Mouse (Mus musculus): Measurements from ENCODE around the gene Lyrm4.

The Lyrm4 gene

DNA sequence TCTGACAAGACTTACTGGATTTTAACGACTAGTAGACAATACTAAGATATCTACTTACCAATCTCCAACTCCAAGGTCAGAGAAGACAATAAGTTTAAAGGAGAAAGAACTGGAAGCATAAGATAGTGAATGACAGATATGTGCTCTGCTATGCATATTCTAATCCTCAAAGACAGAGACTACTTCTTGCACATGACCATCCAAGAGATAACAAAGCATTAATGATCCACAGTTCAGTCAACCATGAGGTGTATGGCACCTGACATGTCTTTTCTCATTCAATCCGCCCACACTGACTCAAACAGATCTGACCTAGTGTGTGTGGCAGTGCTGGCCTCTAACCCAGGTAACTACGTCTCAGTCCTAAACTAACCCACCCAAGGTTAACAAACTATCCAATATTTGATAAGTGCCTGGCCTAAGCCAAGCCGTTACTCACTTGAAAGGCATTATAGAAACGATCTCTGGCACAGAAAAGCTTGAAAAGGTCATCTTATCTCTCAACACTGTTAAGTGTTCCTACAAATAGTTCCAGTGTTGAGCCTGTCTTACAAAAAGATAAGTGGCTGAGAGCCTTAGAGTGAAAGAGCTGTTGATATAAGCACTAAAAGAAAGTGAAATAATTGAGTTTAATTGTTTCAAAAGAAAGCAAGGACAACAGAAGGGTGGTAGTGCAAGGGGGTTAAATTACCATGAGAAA, 20.5 kb downstream of the Lyrm4 start:
- no peak for DNase-seq (ENCODE audit: low spot score)

DNA sequence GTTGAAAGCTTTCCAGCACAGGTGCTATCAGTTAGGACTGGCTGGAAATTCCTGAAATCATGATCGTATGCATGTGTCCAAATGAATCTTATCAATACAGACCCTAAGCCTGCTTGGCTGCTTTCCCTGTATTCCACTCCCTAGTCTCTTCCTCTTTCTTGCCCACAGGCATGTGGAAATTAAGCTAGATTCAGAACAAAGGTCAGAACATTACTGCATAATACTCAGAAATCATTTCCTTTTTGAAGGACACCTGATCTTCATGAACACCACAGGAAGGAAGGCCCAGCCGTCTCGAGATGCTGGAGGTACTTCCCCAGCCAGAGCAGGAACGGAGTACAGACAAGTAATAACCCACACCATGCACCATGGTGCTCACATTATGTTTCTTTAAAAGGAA, 29.2 kb downstream of the Lyrm4 start:
- no peak for DNase-seq (ENCODE audit: low spot score)

DNA sequence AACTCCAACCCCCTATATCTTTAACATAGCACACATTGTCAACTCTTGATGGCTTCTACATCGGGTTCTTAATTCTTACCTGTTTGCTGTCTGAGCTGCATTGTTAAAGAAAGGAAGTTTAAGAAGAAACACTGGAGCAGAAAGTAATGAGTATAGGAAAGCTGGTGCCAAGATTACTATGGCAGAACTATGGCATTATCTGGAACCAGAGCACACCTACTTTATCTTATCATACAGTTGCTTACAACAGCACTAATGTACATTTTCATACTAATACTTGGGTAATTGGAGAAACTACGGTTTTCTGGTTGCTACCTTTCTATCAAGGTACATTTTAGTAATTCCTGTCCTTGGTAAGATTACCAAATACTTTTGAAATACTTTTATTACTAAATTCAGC, 29.9 kb downstream of the Lyrm4 start:
- DNase-seq (ENCODE audit: low spot score), result no peak

DNA sequence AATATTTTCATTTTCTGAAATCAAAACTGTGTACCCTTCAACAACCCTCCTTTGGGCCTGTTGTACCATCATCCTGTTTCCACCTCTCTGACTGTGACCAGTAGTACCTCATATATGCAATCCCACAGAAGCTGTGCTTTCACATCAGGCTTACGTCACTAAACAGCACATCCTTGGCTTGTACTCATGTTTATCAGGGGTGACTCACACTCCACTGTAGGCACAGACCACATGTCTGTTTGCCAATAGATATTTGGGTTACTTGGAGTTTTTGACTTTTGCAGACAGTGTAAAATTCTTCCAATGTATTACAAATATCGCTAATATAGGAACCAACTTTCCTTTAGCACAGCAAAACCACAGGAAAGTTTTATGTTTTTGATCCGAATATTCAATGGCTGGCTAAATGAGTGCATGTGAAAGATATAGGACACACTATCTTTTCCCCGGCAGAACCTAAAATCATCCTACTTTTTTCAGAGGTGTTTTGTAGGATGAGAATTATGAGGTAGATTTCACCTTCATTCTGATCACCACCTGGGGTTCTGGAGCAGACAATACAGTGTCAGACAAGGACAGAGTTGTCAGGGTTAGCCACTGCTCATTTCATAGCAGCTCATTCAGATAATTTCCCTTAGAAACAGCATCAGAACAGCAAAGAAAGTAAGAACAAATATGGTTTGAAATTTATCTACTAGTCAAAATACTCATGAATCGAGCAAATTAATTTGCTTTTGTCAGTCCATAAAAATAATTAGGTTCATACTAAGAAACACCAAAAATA, 30.5 kb downstream of the Lyrm4 start:
- no peak for DNase-seq (ENCODE audit: low spot score)

DNA sequence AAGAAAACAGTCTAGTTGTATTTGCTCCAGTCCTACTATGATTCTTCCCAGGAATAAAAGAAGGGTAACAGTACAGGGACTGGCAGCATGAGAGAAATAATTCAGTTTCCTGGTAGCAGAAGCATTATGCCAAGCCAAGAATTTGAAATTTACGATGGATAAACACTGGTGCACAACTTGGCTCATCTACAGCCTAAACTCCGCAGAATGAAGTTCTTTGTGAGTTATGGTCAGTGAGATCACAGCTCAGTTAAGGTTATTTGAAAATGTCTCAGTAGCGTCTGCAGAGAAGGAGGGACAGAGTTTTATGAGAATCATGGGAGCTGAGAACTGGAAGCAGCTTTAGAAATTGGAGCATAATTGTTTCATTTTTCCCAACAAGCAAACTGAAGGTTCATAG, 31.4 kb downstream of the Lyrm4 start:
- no peak for DNase-seq (ENCODE audit: low spot score)

DNA sequence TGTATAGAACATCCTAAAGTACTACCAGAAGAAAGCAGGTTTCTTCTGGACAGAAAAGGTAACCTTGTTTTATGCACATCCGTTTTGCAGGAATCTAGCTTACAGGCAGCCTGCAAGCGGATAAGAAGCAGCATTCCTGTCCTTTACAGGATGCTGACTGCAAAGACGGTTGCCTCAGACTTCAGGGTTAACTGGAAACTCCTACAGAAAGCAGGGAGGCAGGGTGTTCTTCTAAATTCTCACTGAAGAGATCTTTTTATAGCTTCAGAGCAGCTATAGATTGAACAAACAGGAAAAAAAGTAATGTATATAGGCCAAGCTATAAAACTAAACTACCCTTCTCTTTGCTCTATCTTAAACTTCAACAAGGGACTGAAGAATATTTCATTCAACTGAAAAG, 32.6 kb downstream of the Lyrm4 start:
- DNase-seq (ENCODE audit: low spot score), result no peak

DNA sequence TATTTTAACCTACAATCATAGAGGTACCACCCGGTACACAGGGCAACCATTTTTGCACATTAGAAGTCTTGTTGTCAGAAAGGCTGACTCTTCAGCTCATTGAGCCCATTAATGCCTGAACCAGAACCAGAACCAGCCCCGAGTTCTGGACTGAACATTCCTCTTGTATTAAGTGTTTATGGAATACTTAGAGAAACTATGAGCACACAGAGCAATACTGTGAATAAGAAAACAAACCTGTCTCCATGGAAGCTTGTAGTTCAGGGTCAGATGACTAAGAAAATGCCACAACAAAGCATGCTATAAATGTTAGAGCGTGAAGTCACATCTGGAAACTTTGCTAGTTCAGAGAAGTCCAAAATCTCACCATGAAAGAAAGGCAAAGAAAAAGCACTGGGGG, 35.7 kb downstream of the Lyrm4 start:
- DNase-seq (ENCODE audit: low spot score), result no peak

DNA sequence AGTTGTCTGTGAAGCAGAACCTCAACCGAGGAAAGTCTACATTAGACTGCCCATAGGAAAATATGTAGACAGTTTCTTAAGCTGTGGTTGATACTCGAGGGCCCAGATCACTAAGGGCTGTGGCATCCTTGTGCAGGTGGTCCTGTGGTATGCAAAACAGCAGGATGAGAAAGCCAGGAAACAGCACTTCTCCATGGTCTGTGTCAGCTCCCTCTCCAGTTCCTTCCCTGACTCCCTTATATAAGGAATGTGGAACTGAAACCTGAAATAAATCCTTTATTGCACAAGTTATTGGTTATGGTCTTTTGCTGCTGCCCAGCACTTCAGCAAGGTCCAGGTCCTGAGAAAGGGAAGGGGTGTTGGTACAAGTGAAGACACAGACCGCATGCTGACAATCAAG, 42.8 kb downstream of the Lyrm4 start:
- DNase-seq (ENCODE audit: low spot score), result no peak

DNA sequence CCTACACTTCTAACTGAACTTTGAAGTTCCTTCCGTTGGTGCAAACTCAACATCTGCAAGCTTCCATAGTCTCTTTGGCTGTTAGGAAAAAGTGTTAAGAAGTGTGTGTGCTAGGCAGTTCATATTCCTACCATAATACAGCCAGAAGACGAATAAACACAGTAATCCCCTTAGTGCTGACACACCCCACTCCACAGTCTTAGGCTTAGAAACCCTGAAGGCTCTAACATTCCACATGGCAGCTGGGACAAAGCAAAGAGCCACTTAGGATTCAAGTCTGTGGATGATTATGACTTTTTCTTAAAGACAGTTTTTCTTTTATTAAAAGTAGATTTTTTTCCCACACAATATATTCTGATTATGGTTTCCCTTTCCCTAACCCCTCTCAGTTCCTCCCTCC, 50.6 kb downstream of the Lyrm4 start:
- no peak for DNase-seq (ENCODE audit: low spot score)

DNA sequence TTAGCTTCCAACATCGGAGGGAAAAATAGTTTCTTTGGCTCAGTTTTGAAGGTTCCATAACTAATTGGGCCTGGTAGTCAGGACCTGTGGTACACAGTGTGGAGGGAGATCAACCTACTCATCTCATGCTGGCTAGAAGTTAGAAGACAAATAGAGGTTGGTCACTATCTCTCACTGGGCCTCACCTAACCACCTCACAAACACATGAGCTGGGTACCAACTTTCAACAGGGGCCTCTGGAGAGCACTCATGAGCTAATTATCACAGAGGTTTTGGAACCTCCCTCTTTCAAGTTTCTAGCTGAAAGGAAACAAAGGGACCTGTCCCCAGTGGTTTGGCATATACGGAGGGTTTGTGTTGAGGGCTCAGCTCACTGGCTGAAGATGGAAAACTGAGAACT, 59.8 kb downstream of the Lyrm4 start:
- no peak for DNase-seq (ENCODE audit: low spot score)

DNA sequence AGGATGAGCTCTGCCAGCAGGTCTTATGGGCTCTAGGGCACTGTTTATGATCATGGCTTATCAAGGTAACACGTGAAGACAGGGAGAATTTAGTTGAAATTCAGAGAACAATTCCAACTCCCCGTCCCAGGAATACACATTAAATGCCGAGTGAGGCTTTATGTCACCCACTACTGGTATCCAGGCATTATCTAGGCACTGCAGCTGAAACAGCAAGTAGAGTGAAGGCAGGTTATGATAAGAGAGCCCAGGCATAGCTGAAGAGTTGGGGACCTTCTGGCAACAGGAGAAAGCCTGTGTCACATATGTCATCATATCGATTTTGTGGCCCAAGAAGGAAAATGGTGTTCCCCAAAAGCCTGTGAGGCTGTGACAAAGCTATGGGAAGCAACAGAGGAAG, 60.4 kb downstream of the Lyrm4 start:
- no peak for DNase-seq (ENCODE audit: low spot score)

DNA sequence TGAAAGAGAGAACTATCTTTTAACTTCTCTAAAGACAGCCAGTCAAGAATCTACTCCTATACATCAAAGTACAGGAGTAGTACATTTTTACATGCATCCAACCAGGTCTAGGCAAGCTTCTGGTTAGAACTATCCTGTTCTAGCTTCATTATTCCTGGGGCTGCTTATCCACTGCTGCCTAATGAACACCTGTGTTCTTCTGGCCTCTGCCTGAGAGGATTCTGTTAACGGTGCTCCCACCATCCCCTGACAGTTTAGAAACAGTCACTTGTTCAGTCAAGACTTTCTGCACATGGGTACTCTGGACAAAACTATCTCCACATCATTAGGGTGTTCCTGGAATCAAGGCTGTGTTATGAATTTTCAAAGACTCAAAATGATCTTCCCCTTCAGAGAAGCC, 60.8 kb downstream of the Lyrm4 start:
- DNase-seq (ENCODE audit: low spot score), result no peak

DNA sequence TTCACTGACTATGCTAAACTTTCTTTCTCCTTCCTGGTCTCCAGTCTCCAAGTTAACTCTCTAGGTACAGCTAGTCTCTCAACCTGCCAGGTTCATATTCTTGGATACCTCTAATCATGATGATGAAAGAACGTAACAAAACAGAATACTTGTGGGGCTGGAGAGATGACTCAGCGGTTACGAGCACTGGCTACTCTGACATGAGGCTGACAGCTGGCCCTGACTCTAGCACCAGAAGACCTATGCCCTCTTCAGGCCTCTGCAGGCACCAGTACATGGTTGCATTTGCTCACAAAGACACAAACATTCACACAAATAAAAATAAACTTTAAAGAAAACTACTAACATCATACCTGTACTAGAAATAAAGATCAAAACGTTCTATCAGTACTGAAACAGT, 81.8 kb downstream of the Lyrm4 start:
- no peak for DNase-seq (ENCODE audit: low spot score)

DNA sequence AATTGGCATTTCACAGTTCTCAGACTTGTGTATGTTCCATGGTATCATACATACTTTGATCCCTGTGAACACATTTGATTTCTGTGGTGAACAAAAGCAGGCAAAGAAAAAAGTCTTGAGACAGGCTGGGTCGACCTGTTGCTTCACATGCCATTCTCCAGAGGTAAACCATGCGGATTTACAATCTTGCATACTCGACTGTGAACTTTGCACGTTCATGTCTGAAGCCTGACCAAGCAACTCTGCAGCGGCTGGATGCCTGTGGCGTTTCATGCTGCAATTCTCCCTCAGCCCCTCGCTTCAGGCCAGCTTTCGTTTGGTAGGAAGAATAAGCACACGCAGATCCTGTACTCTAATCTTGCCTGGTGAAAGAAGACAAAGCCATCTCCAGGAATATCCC, 85.4 kb downstream of the Lyrm4 start:
- DNase-seq (ENCODE audit: low spot score), result no peak

DNA sequence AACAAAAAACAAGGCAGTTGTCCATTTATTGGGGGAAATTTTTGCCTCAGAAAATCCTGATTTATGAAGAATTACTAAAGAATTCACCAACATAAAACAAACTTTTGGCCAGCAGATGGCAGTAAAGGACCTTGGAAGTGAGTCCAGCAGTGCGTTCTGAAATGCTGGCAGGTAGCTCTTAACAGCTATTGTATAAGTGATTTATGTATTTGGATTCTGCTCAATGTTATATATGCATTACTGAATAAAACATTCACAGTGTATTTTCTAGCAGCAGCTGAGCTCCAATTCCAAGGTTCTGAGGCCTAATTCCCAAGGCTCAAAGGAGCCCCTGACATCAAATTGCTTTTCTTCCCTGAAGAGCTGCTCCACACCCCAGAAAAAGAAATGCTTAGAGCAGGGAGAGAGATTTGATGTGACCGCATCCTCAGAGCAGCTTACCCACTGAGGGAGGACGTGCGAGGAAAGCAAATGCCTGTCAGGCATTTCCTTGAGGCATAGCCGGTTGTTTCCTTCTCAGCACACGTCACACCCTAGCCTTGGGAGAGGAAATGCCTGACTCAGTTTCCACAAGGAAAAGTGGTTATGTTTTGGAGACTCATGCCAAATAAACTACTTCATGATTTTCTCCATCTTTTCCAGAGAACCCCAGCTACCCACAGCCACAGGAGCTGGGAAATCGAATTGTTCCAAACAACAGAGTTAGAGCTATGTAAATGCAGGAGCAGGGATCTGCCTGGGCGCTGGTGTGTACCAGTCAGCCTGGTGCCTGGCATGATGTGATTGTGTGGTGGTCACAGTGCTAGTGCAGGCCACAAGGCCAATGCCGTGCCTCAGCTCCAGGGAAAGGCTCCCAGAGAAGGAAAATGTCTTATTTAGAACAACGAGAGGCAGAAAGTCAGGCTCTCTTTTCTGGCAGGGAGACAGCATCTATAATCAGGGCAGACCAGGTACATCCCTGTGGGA, 97.7 kb downstream of the Lyrm4 start:
- peak; percentile 75 for DNase-seq (ENCODE audit: low spot score)

DNA sequence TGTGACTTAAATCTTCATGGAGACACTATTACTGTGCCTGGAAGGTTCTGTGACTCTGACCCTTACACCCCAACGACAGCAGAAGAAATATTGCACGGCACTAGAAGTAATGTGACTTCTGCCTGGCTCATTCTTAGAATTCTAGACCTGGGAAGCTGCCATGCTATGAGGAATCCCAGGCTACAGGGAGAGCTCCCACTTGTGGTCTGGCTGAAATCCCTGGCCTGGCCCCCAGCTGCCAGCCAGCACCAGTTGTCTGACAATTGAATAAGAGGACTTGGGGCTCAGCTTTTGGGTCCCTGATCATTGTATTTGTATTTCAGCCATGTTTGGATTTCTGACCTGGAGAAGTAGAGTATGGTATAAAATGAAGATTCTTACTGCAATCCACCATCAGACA, 99.3 kb downstream of the Lyrm4 start:
- no peak for DNase-seq (ENCODE audit: low spot score)

DNA sequence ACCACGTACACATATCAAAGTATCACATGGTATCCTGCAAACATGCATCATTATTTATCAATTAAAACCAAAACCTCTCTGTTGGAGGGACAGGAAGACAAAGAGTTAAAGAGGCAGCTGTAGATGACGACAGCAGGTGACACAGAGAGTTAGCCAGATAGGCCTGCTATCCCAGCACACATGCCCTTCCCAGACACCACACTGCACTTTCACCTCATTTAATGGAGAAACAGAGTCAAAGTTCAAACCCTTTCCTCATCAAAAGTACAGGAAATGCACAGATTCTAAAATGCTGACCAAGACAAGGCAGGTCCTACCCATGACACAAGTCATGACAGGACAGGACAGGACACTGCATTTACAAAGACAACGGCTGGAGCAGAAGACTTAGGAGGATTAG, 101.7 kb downstream of the Lyrm4 start:
- no peak for DNase-seq (ENCODE audit: low spot score)

DNA sequence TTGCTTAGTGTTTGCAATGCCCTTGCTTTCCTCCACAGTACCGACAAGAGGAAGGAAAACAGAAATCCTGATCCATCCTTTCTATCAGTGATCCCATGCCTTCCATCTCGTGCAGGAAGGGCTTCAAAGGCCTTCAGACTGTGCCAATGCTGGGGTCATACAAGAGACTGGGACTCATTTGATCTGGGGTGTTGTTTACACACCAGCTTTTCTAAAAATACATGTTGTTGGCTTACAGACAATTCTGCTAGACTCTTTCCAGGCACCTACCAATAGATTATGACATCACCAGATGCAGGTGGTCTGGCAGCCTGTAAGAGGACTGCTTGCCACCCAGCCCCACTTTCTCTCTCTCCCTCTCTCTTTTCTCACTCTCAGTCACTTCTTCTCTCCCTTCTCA, 107.3 kb downstream of the Lyrm4 start:
- no peak for DNase-seq (ENCODE audit: low spot score)

DNA sequence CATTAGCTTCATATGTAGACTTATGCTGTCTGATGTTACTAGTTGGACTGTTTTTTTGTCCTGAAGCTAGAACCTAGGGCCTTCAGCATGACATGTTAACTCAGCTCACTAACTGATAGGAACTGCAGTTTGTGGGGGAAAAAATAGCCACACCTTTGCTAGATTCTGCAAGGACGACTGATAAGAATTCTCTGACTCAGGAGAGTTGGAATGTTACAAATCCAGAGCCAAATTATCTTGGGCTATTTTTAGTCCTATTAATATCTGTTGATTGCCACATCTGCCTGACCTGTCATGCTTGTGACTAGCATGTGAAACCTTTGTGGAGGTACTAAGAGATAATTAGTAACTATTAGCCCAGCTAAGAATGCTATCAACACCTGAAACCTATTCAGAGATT, 116.5 kb downstream of the Lyrm4 start:
- DNase-seq (ENCODE audit: low spot score), result no peak

DNA sequence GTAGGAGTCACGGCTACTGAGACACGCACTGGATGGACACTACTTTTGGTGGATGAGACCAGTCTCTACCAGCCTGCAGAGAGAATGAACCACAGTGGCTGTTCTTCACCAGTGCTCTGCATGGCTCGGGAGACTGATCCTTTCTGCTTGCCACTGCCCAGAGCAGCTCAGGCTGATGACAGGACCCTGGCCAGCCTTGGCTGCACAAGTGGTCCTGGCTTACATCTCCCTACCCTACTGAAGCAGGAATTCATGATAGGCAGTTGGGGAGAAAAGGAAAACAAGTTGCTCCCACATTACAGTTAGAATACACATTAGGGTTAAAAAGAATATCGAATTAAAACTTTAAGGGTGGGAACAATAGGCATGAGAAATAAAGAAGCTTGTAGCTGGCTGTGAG, 119.7 kb downstream of the Lyrm4 start:
- DNase-seq (ENCODE audit: low spot score), result no peak

DNA sequence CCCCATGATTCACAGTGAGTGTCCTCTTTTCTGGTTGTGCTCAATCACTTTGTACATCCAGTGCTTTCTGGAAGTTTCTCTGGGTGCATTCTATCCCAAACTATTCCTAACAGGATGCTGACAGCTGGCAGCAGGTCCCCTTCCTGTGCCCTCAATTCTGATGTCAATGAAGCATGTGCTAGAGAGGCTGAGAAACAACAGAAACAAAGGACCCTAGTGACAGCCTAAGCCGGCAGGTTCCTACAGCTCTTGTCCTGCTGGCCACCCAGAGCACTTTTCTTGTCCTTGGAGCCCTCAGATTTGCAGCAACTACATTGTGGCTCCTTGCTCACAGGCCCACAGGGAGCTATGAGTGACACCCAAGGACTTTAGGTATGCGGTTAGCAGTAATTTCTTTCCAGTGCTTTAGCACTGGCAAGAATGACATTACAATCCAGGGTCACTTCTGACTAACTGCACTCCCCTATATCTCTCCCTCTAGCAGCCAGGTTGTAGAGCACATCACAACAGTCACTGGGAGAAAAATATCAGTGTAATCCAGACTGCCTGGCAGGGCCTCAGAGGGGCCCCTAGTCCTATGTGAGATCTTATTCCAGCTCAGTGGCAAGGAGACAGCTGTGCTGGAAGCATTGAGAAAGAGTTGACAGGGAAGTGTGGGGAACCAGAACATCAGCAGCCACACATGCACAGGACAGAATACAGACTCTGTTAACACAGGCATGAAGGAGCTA, 121.5 kb downstream of the Lyrm4 start:
- DNase-seq (ENCODE audit: low spot score), result no peak

DNA sequence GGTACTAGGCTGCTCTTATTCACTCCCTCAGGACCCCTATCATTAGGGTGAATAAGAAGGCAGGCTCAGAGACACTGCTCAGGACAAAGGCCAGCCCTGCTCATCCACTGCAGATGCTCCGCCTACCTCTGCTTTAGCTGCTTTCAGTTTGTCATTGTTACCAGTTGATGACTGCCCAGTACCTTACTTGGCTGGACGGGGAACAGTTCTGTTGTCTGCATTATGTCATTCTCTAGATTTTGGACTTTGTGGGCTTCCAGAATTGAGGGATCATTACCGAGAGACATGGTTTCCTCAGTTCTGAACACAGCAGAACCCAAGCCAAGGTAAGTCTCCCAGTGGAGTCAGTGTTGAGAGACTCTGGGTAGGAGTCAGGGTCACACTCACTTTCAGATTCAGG, 122.1 kb downstream of the Lyrm4 start:
- DNase-seq (ENCODE audit: low spot score), result no peak
